Mouse (Mus musculus) embryonic facial prominence, embryonic 13.5 days (tissue): ENCODE measurements around the gene Pnkp. TPM values are rescaled to one million over a fixed set of nuclear protein-coding genes. Genes with fewer than 3 reads are reported as not detected.

Experiments used
- ATAC-seq: fragments of 200-750 bp; cut with Nextera tagmentation; 2 replicates; pipeline ENCODE4 v1.8.0; 2017; ENCODE audit warnings: low read depth; ENCODE audit not compliant: insufficient number of reproducible peaks, insufficient read depth, low FRiP score, low TSS enrichment
- H3K27ac ChIP-seq: fragments of 300-500 bp; sonication (generic); 2 replicates; pipeline ENCODE4 v1.5.1; 2015; ENCODE audit warnings: moderate library complexity, mild to moderate bottlenecking, inconsistent platforms
- H3K27me3 ChIP-seq: fragments of 300-500 bp; sonication (generic); 2 replicates; pipeline ENCODE4 v1.6.1; 2015; ENCODE audit warnings: mild to moderate bottlenecking, inconsistent platforms
- H3K36me3 ChIP-seq: fragments of 300-500 bp; sonication (generic); 2 replicates; pipeline ENCODE4 v1.6.1; 2015; ENCODE audit warnings: mild to moderate bottlenecking, inconsistent platforms
- H3K4me1 ChIP-seq: fragments of 300-500 bp; sonication (generic); 2 replicates; pipeline ENCODE4 v1.6.1; 2015; ENCODE audit warnings: inconsistent platforms
- H3K4me2 ChIP-seq: fragments of 300-500 bp; sonication (generic); 2 replicates; pipeline ENCODE4 v1.6.1; 2015; ENCODE audit warnings: moderate library complexity, mild to moderate bottlenecking, inconsistent platforms
- H3K4me3 ChIP-seq: fragments of 300-500 bp; sonication (generic); 2 replicates; pipeline ENCODE4 v1.5.1; 2015; ENCODE audit warnings: mild to moderate bottlenecking, inconsistent platforms
- H3K9ac ChIP-seq: fragments of 300-500 bp; sonication (generic); 2 replicates; pipeline ENCODE4 v1.6.1; 2015; ENCODE audit warnings: mild to moderate bottlenecking, inconsistent platforms
- H3K9me3 ChIP-seq: fragments of 300-500 bp; sonication (generic); 2 replicates; pipeline ENCODE4 v1.6.1; 2016; ENCODE audit warnings: inconsistent platforms
- WGBS: fragments of 180-500 bp; shearing (Covaris S2); methylation state at CpG from one replicate; pipeline ENCODE4 v1.1.7; 2015; ENCODE audit warnings: mixed read lengths; 5-methylcytosine and 5-hydroxymethylcytosine counted together
- polyA plus RNA-seq: library from polyadenylated mRNA; unstranded; fragments of >200 nt; fragmentation: Nextera tagmentation; extraction: Ambion mirVana; gene quantifications from 2 replicates; pipeline ENCODE4 v1.2.1, GENCODE M21; 2015

Pnkp gene
- polyA plus RNA-seq, 1 experiment from 2014 or later, result 30.0 TPM

DNA sequence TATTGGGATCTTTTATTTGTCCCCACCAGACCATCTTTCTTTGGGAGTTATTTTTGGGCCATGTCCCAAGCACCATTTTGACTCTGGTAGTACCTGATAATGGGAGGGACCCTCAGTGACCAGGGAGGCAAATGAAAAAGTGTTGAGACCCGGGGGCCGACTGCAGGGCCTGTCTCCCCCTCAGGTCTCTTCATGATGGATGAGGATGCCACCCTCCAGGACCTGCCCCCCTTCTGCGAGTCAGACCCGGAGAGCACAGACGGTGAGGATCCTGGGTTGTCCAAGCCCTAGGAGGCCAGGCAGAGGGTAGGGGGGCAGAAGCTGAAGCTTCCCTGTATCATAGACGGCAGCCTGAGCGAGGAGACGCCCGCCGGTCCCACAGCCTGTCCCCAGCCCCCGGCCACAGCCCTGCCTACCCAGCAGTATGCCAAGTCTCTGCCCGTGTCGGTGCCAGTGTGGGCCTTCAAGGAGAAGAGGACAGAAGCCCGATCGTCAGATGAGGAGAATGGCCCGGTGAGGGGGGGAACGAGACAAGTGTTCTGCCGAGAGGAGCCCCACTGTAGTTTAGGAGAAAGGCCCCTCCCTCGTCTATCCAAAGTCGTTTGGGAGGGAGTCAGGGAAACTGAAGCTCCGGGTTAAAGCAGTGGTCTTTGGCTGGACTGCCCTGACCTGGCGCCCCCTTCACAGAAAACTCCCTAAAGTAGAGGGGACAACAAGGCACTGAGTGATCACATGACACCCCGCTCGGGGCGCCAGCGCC is 3.2 kb upstream of the Pnkp start:
- peak overlapping the region; percentile 88 for H3K27ac ChIP-seq
- no peaks in the 10 kb centered on the region for H3K9me3 ChIP-seq
- H3K27me3 ChIP-seq, result no peaks in the 10 kb centered on the region
- H3K4me1 ChIP-seq, result peaks cover 69% of the 10 kb centered on the region
- peak overlapping the region; percentile 51 for H3K4me3 ChIP-seq
- peak overlapping the region; percentile 69 for H3K9ac ChIP-seq
- peaks cover 12% of the 10 kb centered on the region for H3K36me3 ChIP-seq
- ATAC-seq, result no peak
- 36% methylated on average over 26 of the region's 26 CpGs for WGBS
- peak overlapping the region; percentile 90 for H3K4me2 ChIP-seq

DNA sequence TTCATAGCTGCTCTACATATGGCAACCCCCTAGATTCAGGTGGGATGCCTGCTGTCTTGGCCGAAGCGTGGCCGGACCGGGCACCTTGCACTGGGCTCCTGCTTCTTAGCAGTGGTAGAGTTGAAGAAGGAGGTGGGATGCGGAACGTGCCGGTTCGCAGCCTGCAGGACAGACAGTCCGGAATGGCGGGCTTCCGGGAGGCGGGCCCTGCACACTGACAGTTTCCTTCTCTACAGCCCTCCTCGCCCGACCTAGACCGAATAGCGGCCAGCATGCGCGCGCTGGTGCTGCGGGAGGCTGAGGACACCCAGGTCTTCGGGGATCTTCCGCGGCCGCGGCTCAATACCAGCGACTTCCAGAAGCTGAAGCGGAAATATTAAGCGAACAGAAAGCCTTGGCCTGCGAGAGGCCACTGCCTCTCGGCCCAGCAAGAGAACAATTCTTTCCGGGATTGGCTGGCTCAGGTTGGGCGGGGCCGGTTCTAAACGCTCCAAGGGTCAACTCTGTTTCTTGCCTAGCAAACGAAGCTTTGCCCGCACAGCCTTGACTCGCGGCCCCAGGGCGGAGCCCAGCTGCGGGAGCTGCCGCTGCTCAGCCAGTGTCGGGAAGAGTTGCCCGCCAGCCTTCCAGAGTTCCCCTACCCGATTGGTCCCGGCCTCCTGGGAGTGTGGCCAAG is 2.4 kb upstream of the Pnkp start:
- 0 out of 2 replicates have a peak, but pooled peaks have one; percentile 23 for ATAC-seq
- Histone ChIP-seq H3K9me3 (no peaks in the 10 kb centered on the region), H3K27me3 (no peaks in the 10 kb centered on the region), H3K9ac (peak overlapping the region; percentile 69), H3K36me3 (peaks cover 12% of the 10 kb centered on the region), H3K4me1 (peaks cover 69% of the 10 kb centered on the region), H3K27ac (peak overlapping the region; percentile 88), H3K4me3 (peak overlapping the region; percentile 51), H3K4me2 (peak overlapping the region; percentile 90)
- 1% methylated on average over 45 of the region's 45 CpGs for WGBS

- Histone ChIP-seq H3K4me2 (peak overlapping the region; percentile 90), H3K4me1 (peaks cover 69% of the 10 kb centered on the region), H3K9ac (peak overlapping the region; percentile 69), H3K9me3 (no peaks in the 10 kb centered on the region), H3K27me3 (no peaks in the 10 kb centered on the region), H3K36me3 (peaks cover 12% of the 10 kb centered on the region), H3K4me3 (peak overlapping the region; percentile 51), H3K27ac (peak overlapping the region; percentile 88)
- ATAC-seq, result no peak
- WGBS, result 40% methylated on average over 10 of the region's 10 CpGs
These were observed 1.9 kb upstream of the Pnkp start for GRCm38 (mm10) chr7:44855036-44855435.

GRCm38 (mm10) chr7:44856265-44856916 is 548 bp upstream of the Pnkp start:
- peak overlapping the region; percentile 89 for H3K9ac ChIP-seq
- WGBS, result 64% methylated on average over 9 of the region's 9 CpGs
- H3K4me3 ChIP-seq, result peak overlapping the region; percentile 78
- H3K27ac ChIP-seq, result peak overlapping the region; percentile 95
- no peaks in the 10 kb centered on the region for H3K9me3 ChIP-seq
- H3K27me3 ChIP-seq, result no peaks in the 10 kb centered on the region
- H3K36me3 ChIP-seq, result peaks cover 16% of the 10 kb centered on the region
- H3K4me2 ChIP-seq, result peak overlapping the region; percentile 89
- ATAC-seq, result no peak
- peaks cover 67% of the 10 kb centered on the region for H3K4me1 ChIP-seq

DNA sequence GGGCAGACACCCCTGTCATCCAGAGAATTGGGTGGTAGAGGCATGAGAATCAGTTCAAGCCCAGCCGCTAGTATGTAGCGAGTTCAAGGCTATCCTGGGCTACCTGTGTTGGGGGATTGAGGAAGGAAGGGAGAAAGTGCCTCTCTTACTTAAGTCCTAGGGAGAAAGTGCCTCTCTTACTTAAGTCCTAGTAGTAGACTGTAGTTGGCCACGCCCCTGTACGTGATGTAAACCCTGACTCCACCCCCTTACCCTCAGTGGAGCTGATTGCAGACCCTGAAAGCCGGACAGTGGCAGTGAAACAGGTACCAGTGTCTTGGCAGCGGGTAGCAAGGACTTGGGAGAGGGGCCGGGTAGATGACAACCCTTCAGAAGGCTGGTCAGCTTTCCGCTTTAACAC is 966 bp downstream of the Pnkp start:
- 26% methylated on average over 8 of the region's 8 CpGs for WGBS
- Histone ChIP-seq H3K4me3 (peak overlapping the region; percentile 78), H3K27ac (peak overlapping the region; percentile 95; the same call in 1 of the 2 replicates), H3K4me1 (peaks cover 56% of the 10 kb centered on the region), H3K9ac (peak overlapping the region; percentile 89), H3K27me3 (no peaks in the 10 kb centered on the region), H3K9me3 (no peaks in the 10 kb centered on the region), H3K36me3 (peaks cover 23% of the 10 kb centered on the region), H3K4me2 (peak overlapping the region; percentile 89)
- ATAC-seq, result no peak

DNA sequence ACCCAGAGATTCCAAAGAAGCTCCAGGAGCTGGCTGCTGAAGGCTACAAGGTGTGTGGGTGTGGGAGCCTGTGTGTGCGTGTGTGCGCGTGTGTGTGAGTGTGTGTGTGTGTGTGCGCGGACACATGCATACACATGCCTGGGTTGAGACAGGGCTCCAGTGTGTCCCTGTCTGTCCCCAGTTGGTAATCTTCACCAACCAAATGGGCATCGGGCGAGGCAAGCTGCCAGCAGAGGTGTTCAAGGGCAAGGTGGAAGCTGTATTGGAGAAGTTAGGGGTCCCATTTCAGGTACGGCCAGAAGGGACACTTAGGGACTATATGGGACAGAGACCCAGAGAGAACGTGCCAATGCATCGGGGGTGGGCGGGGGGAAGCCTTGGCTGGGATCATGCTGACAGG is 3.0 kb downstream of the Pnkp start:
- no peak overlapping the region for H3K9ac ChIP-seq
- H3K4me3 ChIP-seq, result no peak overlapping the region
- no peak overlapping the region for H3K27ac ChIP-seq
- H3K36me3 ChIP-seq, result peaks cover 41% of the 10 kb centered on the region
- H3K27me3 ChIP-seq, result no peaks in the 10 kb centered on the region
- H3K4me2 ChIP-seq, result no peak overlapping the region
- ATAC-seq, result no peak
- H3K4me1 ChIP-seq, result peaks cover 36% of the 10 kb centered on the region
- WGBS, result 89% methylated on average over 11 of the region's 11 CpGs
- no peaks in the 10 kb centered on the region for H3K9me3 ChIP-seq

- ATAC-seq, result no peak
- Histone ChIP-seq H3K4me2 (peak overlapping the region; percentile 23; the same call in 1 of the 2 replicates), H3K27ac (peak overlapping the region; percentile 51; the same call in 1 of the 2 replicates), H3K9ac (peak overlapping the region; percentile 49; the same call in 1 of the 2 replicates), H3K27me3 (no peaks in the 10 kb centered on the region), H3K9me3 (no peaks in the 10 kb centered on the region), H3K4me1 (peaks cover 40% of the 10 kb centered on the region), H3K36me3 (peaks cover 50% of the 10 kb centered on the region), H3K4me3 (0 out of 2 replicates have a peak overlapping the region, but pooled peaks have one; percentile 10)
- WGBS, result 63% methylated on average over 22 of the region's 22 CpGs
These were observed 3.9 kb downstream of the Pnkp start for GRCm38 (mm10) chr7:44860576-44861428.

DNA sequence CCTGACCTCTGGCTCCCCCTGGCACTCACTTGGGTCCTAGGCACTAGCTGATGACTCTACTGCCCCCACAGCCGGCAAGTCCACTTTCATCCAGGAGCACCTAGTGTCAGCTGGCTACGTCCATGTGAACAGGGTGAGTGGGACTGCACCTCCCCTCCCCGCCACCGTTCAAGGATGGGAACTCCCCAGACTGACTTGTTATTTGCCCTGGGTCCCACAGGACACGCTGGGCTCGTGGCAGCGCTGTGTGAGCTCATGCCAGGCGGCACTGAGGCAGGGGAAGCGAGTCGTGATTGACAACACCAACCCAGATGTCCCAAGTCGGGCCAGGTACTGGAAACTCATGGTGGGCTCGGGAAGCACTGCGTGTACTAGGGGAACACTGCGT is 4.5 kb downstream of the Pnkp start:
- Histone ChIP-seq H3K36me3 (peaks cover 56% of the 10 kb centered on the region), H3K27ac (peak overlapping the region; percentile 51; the same call in 1 of the 2 replicates), H3K4me3 (no peak overlapping the region), H3K9ac (no peak overlapping the region; the same call in 1 of the 2 replicates), H3K4me2 (no peak overlapping the region), H3K9me3 (no peaks in the 10 kb centered on the region), H3K4me1 (peaks cover 40% of the 10 kb centered on the region), H3K27me3 (no peaks in the 10 kb centered on the region)
- 79% methylated on average over 14 of the region's 14 CpGs for WGBS
- no peak for ATAC-seq

DNA sequence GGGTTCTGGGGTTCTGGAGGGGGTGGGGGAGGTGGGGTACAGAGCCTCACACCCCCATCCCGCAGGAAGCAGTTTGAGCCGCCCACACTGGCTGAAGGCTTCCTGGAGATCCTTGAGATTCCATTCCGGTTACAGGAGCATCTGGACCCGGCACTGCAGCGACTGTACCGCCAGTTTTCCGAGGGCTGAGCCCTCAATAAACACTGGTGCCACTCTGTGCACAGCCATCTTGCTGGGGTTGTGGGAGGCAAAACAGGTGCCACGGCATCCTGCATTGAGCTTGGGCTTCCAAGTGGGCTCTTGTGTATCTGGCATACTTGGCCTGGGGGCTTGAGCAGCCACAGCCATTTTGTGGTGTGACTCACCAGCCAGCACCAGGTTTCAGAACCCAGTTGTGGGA is 5.5 kb downstream of the Pnkp start:
- no peak overlapping the region for H3K9ac ChIP-seq
- H3K4me3 ChIP-seq, result no peak overlapping the region
- no peaks in the 10 kb centered on the region for H3K9me3 ChIP-seq
- ATAC-seq, result no peak
- no peaks in the 10 kb centered on the region for H3K27me3 ChIP-seq
- peaks cover 59% of the 10 kb centered on the region for H3K36me3 ChIP-seq
- 83% methylated on average over 8 of the region's 8 CpGs for whole genome bisulfite sequencing
- peaks cover 47% of the 10 kb centered on the region for H3K4me1 ChIP-seq
- no peak overlapping the region for H3K27ac ChIP-seq
- no peak overlapping the region for H3K4me2 ChIP-seq

GRCm38 (mm10) chr7:44863210-44863609 is 6.3 kb downstream of the Pnkp start:
- peaks cover 59% of the 10 kb centered on the region for H3K36me3 ChIP-seq

More at GRCm38 (mm10) chr7:44863210-44863609, 6.3 kb downstream of the Pnkp start:
- H3K9me3 ChIP-seq, result no peaks in the 10 kb centered on the region
- 88% methylated on average over 14 of the region's 14 CpGs for WGBS
- H3K9ac ChIP-seq, result no peak overlapping the region
- H3K27me3 ChIP-seq, result no peaks in the 10 kb centered on the region
- peaks cover 47% of the 10 kb centered on the region for H3K4me1 ChIP-seq
- H3K4me2 ChIP-seq, result no peak overlapping the region
- 0 out of 2 replicates have a peak overlapping the region, but pooled peaks have one; percentile 11 for H3K27ac ChIP-seq
- ATAC-seq, result no peak
- no peak overlapping the region for H3K4me3 ChIP-seq
